Mouse (Mus musculus): ENCODE measurements at regions not wholly inside any gene's neighbourhood (a gene's known extent, or its start where the extent isn't known, plus 50 kb on each side); places are given as distances from the start of the nearest gene placed in this dataset.

- DNase-seq: no peak
These were observed 59.2 kb downstream of the Marcks start for GRCm38 (mm10) chr10:37079535-37079934.

GRCm38 (mm10) chr10:37078439-37078838 is 60.3 kb downstream of the Marcks start:
- DNase-seq: peak; percentile 61

- no peak for DNase-seq
These were observed 61.0 kb downstream of the Marcks start for GRCm38 (mm10) chr10:37077741-37078140.

GRCm38 (mm10) chr10:37072834-37073233 is 65.9 kb downstream of the Marcks start:
- peak; percentile 24 for DNase-seq

- no peak for DNase-seq
These were observed 66.7 kb downstream of the Marcks start for GRCm38 (mm10) chr10:37072061-37072460.

- no peak for DNase-seq
These were observed 67.3 kb downstream of the Marcks start for GRCm38 (mm10) chr10:37071420-37071819.
